ENCODE assay signal across 18 mouse cellular contexts in genomic region chr3:142976519-142977394, GRCm38 (mm10).
"Had no signal": no experiment of that assay in that cellular context is flagged by ENCODE, and none has a peak within 500 bp of the region (broad histone marks: within the 10 kb centered on the region; RNA-seq: fewer than 3 reads in every experiment).

No protein-coding gene starts in this region.

- H3K4me2 ChIP-seq: lung, embryonic 14.5 days; midbrain, embryonic 12.5 days; neural tube, embryonic 13.5 days; neural tube, embryonic 15.5 days had no signal

- H3K4me1 ChIP-seq: neural tube, embryonic 15.5 days had no signal

- H3K4me3 ChIP-seq: midbrain, embryonic 10.5 days; midbrain, embryonic 12.5 days; myocyte; neural tube, embryonic 13.5 days; neural tube, embryonic 15.5 days had no signal

- ATAC-seq: midbrain, embryonic 16.5 days had no signal

- H3K27me3 ChIP-seq: midbrain, embryonic 12.5 days; neural tube, embryonic 13.5 days; neural tube, embryonic 15.5 days had no signal

- DNase-seq: lung, embryonic 14.5 days; lung, postnatal 10 days; lung, postnatal 4 days; midbrain, embryonic 14.5 days; retina, postnatal 1 day; right cerebral cortex, adult 18-20 months; right cerebral cortex, postnatal 25 days; right cerebral cortex, postnatal 4 days; spleen, adult 18-20 months; thymus, adult 18-20 months; thymus, postnatal 14 days; thymus, postnatal 36 days had no signal

- H3K27ac ChIP-seq: midbrain, embryonic 10.5 days; midbrain, embryonic 12.5 days; neural tube, embryonic 13.5 days; neural tube, embryonic 15.5 days had no signal

- H3K36me3 ChIP-seq: midbrain, embryonic 10.5 days; midbrain, embryonic 12.5 days; neural tube, embryonic 13.5 days; neural tube, embryonic 15.5 days had no signal

- H3K9ac ChIP-seq: lung, embryonic 14.5 days; midbrain, embryonic 12.5 days; neural tube, embryonic 13.5 days; neural tube, embryonic 15.5 days had no signal

- H3K9me3 ChIP-seq: midbrain, embryonic 10.5 days; midbrain, embryonic 12.5 days; neural tube, embryonic 13.5 days; neural tube, embryonic 15.5 days had no signal
